Mouse (Mus musculus): ENCODE data around the gene Scgb3a1. TPM values are rescaled to one million over a fixed set of nuclear protein-coding genes. Genes with fewer than 3 reads are reported as not detected.

Scgb3a1 gene
- total RNA-seq, 2 experiments from 2014 or later = not detected

- no peak for ATAC-seq (replicated peaks; ENCODE audit: low FRiP score, poor library complexity, severe bottlenecking)
Measured at GRCm38 (mm10) chr11:49655501-49655900, 7.9 kb upstream of the Scgb3a1 start.

- no peak for ATAC-seq (replicated peaks; ENCODE audit: low FRiP score, poor library complexity, severe bottlenecking)
Measured at GRCm38 (mm10) chr11:49658065-49658464, 5.3 kb upstream of the Scgb3a1 start.

- no peak for ATAC-seq (replicated peaks; ENCODE audit: low FRiP score, poor library complexity, severe bottlenecking)
Measured at GRCm38 (mm10) chr11:49658791-49659469, 4.5 kb upstream of the Scgb3a1 start.

GRCm38 (mm10) chr11:49659470-49659799 is 4.0 kb upstream of the Scgb3a1 start:
- no peak for ATAC-seq (replicated peaks; ENCODE audit: low FRiP score, poor library complexity, severe bottlenecking)

- no peak for ATAC-seq (replicated peaks; ENCODE audit: low FRiP score, poor library complexity, severe bottlenecking)
Measured at GRCm38 (mm10) chr11:49662292-49662780, 1.1 kb upstream of the Scgb3a1 start.

- no peak for ATAC-seq (replicated peaks; ENCODE audit: low FRiP score, poor library complexity, severe bottlenecking)
Measured at GRCm38 (mm10) chr11:49664262-49665140, 1.1 kb downstream of the Scgb3a1 start.

GRCm38 (mm10) chr11:49665462-49665861 is 2.1 kb downstream of the Scgb3a1 start:
- no peak for ATAC-seq (replicated peaks; ENCODE audit: low FRiP score, poor library complexity, severe bottlenecking)

- no peak for ATAC-seq (replicated peaks; ENCODE audit: low FRiP score, poor library complexity, severe bottlenecking)
Measured at GRCm38 (mm10) chr11:49673433-49673832, 10.0 kb downstream of the Scgb3a1 start.

GRCm38 (mm10) chr11:49684237-49684973 is 21.0 kb downstream of the Scgb3a1 start:
- ATAC-seq (replicated peaks; ENCODE audit: low FRiP score, poor library complexity, severe bottlenecking) = no peak

- ATAC-seq (replicated peaks; ENCODE audit: low FRiP score, poor library complexity, severe bottlenecking) = no peak
Measured at GRCm38 (mm10) chr11:49695013-49695412, 31.6 kb downstream of the Scgb3a1 start.

GRCm38 (mm10) chr11:49695695-49696094 is 32.3 kb downstream of the Scgb3a1 start:
- no peak for ATAC-seq (replicated peaks; ENCODE audit: low FRiP score, poor library complexity, severe bottlenecking)

- ATAC-seq (replicated peaks; ENCODE audit: low FRiP score, poor library complexity, severe bottlenecking) = no peak
Measured at GRCm38 (mm10) chr11:49696472-49696871, 33.1 kb downstream of the Scgb3a1 start.

GRCm38 (mm10) chr11:49697779-49698178 is 34.4 kb downstream of the Scgb3a1 start:
- ATAC-seq (replicated peaks; ENCODE audit: low FRiP score, poor library complexity, severe bottlenecking) = no peak

GRCm38 (mm10) chr11:49699079-49699478 is 35.7 kb downstream of the Scgb3a1 start:
- ATAC-seq (replicated peaks; ENCODE audit: low FRiP score, poor library complexity, severe bottlenecking) = no peak

GRCm38 (mm10) chr11:49702014-49702413 is 38.6 kb downstream of the Scgb3a1 start:
- ATAC-seq (replicated peaks; ENCODE audit: low FRiP score, poor library complexity, severe bottlenecking) = no peak

GRCm38 (mm10) chr11:49704804-49705203 is 41.4 kb downstream of the Scgb3a1 start:
- ATAC-seq (replicated peaks; ENCODE audit: low FRiP score, poor library complexity, severe bottlenecking) = no peak

GRCm38 (mm10) chr11:49707834-49708233 is 44.4 kb downstream of the Scgb3a1 start:
- ATAC-seq (replicated peaks; ENCODE audit: low FRiP score, poor library complexity, severe bottlenecking) = no peak

GRCm38 (mm10) chr11:49710664-49711063 is 47.3 kb downstream of the Scgb3a1 start:
- ATAC-seq (replicated peaks; ENCODE audit: low FRiP score, poor library complexity, severe bottlenecking) = no peak

- peak; percentile 2; the same call in 1 of the 2 replicates for ATAC-seq (replicated peaks; ENCODE audit: low FRiP score, poor library complexity, severe bottlenecking)
Measured at GRCm38 (mm10) chr11:49711981-49712554, 48.7 kb downstream of the Scgb3a1 start.
